Mouse (Mus musculus) liver, postnatal 0 days (tissue): ENCODE data around the gene Sfxn4.

Experiments used
- CTCF ChIP-seq: sonication (generic); IDR thresholded peaks from 2 replicates; pipeline ENCODE4 v1.5.1; 2016; ENCODE audit warnings: antibody characterized with exemption, low read depth
- EP300 ChIP-seq: IDR thresholded peaks from 2 replicates; pipeline ENCODE4 v1.6.1; 2016; ENCODE audit warnings: antibody characterized with exemption, low read depth, mild to moderate bottlenecking

GRCm38 (mm10) chr19:60799867-60800569 lies 61.3 kb downstream of the Sfxn4 start:
- TF ChIP-seq CTCF (no peak), EP300 (peak; percentile 94)
